Mouse (Mus musculus) embryonic facial prominence, embryonic 15.5 days (tissue): ENCODE results near the gene Umad1. TPM values are rescaled to one million over a fixed set of nuclear protein-coding genes. Genes with fewer than 3 reads are reported as not detected.
"Not testable (repeated sequence)": the region's sequence is repeated elsewhere in the genome, so short reads cannot be mapped to it uniquely, and the experiment has no call there.

Source experiments
- ATAC-seq: fragments of 200-750 bp; cut with Nextera tagmentation; 2 replicates; pipeline ENCODE4 v1.8.0; 2017; ENCODE audit warnings: low read depth, moderate TSS enrichment; ENCODE audit not compliant: insufficient number of reproducible peaks, low FRiP score, low TSS enrichment
- H3K27ac ChIP-seq: fragments of 300-500 bp; sonication (generic); replicated peaks from 2 replicates; pipeline ENCODE4 v1.5.1; 2015; ENCODE audit warnings: mild to moderate bottlenecking, inconsistent platforms
- H3K27me3 ChIP-seq: fragments of 300-500 bp; sonication (generic); 2 replicates; pipeline ENCODE4 v1.6.1; 2015; ENCODE audit warnings: inconsistent platforms
- H3K36me3 ChIP-seq: fragments of 300-500 bp; sonication (generic); 2 replicates; pipeline ENCODE4 v1.6.1; 2015; ENCODE audit warnings: mild to moderate bottlenecking, inconsistent platforms
- H3K4me1 ChIP-seq: fragments of 300-500 bp; sonication (generic); 2 replicates; pipeline ENCODE4 v1.6.1; 2015; ENCODE audit warnings: inconsistent platforms
- H3K4me2 ChIP-seq: fragments of 300-500 bp; sonication (generic); replicated peaks from 2 replicates; pipeline ENCODE4 v1.6.1; 2015; ENCODE audit warnings: mild to moderate bottlenecking, inconsistent platforms
- H3K4me3 ChIP-seq: fragments of 300-500 bp; sonication (generic); replicated peaks from 2 replicates; pipeline ENCODE4 v1.5.1; 2015; ENCODE audit warnings: mild to moderate bottlenecking, inconsistent platforms
- H3K9ac ChIP-seq: fragments of 300-500 bp; sonication (generic); 2 replicates; pipeline ENCODE4 v1.6.1; 2015; ENCODE audit warnings: inconsistent platforms
- H3K9me3 ChIP-seq: fragments of 300-500 bp; sonication (generic); replicated peaks from 2 replicates; pipeline ENCODE4 v1.6.1; 2016; ENCODE audit warnings: inconsistent platforms
- WGBS: fragments of 180-500 bp; shearing (Covaris S2); methylation state at CpG from one replicate; pipeline ENCODE4 v1.1.7; 2015; 5-methylcytosine and 5-hydroxymethylcytosine counted together
- polyA plus RNA-seq: library from polyadenylated mRNA; unstranded; fragments of >200 nt; fragmentation: Nextera tagmentation; extraction: Ambion mirVana; gene quantifications from 2 replicates; pipeline ENCODE4 v1.2.1, GENCODE M21; 2015

The Umad1 gene
- polyA plus RNA-seq, 1 experiment from 2014 or later, result 18.2 TPM

- WGBS, result 97% methylated on average over 2 of the region's 2 CpGs
Observed at GRCm38 (mm10) chr6:8319591-8319990, 60.5 kb downstream of the Umad1 start.

GRCm38 (mm10) chr6:8331496-8331895 is 72.4 kb downstream of the Umad1 start:
- H3K27ac ChIP-seq, H3K4me3 ChIP-seq, H3K4me1 ChIP-seq, H3K27me3 ChIP-seq, H3K9ac ChIP-seq, H3K9me3 ChIP-seq, H3K36me3 ChIP-seq, ATAC-seq, H3K4me2 ChIP-seq: not testable (repeated sequence)
- 95% methylated on average over 3 of the region's 3 CpGs for WGBS

More at GRCm38 (mm10) chr6:8319591-8319990, 60.5 kb downstream of the Umad1 start:
- no peak overlapping the region for H3K9ac ChIP-seq
- no peak for ATAC-seq
- no peak overlapping the region for H3K4me3 ChIP-seq
- H3K36me3 ChIP-seq, result no peaks in the 10 kb centered on the region
- no peak overlapping the region for H3K4me2 ChIP-seq
- no peaks in the 10 kb centered on the region for H3K9me3 ChIP-seq
- H3K27me3 ChIP-seq, result no peaks in the 10 kb centered on the region
- no peak overlapping the region for H3K27ac ChIP-seq
- no peaks in the 10 kb centered on the region for H3K4me1 ChIP-seq

GRCm38 (mm10) chr6:8333380-8333779 is 74.3 kb downstream of the Umad1 start:
- 93% methylated on average over 1 of the region's 1 CpGs for WGBS

GRCm38 (mm10) chr6:8336487-8337390 is 77.7 kb downstream of the Umad1 start:
- no peak for ATAC-seq
- Histone ChIP-seq H3K4me1 (no peaks in the 10 kb centered on the region), H3K4me2 (no peak overlapping the region), H3K27ac (no peak overlapping the region), H3K36me3 (no peaks in the 10 kb centered on the region), H3K9ac (no peak overlapping the region), H3K4me3 (no peak overlapping the region), H3K27me3 (no peaks in the 10 kb centered on the region), H3K9me3 (no peaks in the 10 kb centered on the region)
- 80% methylated on average over 9 of the region's 9 CpGs for WGBS

More at GRCm38 (mm10) chr6:8333380-8333779, 74.3 kb downstream of the Umad1 start:
- H3K27ac ChIP-seq, result no peak overlapping the region
- no peak overlapping the region for H3K4me2 ChIP-seq
- no peak overlapping the region for H3K4me3 ChIP-seq
- H3K36me3 ChIP-seq, result no peaks in the 10 kb centered on the region
- H3K9ac ChIP-seq, result no peak overlapping the region
- H3K4me1 ChIP-seq, result no peaks in the 10 kb centered on the region
- H3K9me3 ChIP-seq, result no peaks in the 10 kb centered on the region
- ATAC-seq, result no peak
- no peaks in the 10 kb centered on the region for H3K27me3 ChIP-seq

GRCm38 (mm10) chr6:8339453-8339852 is 80.4 kb downstream of the Umad1 start:
- no peaks in the 10 kb centered on the region for H3K4me1 ChIP-seq

GRCm38 (mm10) chr6:8343271-8343670 is 84.2 kb downstream of the Umad1 start:
- 92% methylated on average over 4 of the region's 4 CpGs for WGBS
- Histone ChIP-seq H3K9ac (no peak overlapping the region), H3K4me1 (0 out of 2 replicates have a peak, but pooled peaks cover 2% of the 10 kb centered on the region), H3K36me3 (no peaks in the 10 kb centered on the region), H3K27ac (no peak overlapping the region), H3K27me3 (no peaks in the 10 kb centered on the region), H3K9me3 (no peaks in the 10 kb centered on the region), H3K4me2 (no peak overlapping the region), H3K4me3 (no peak overlapping the region)
- no peak for ATAC-seq

More at GRCm38 (mm10) chr6:8339453-8339852, 80.4 kb downstream of the Umad1 start:
- Histone ChIP-seq H3K9ac (no peak overlapping the region), H3K27me3 (no peaks in the 10 kb centered on the region), H3K9me3 (no peaks in the 10 kb centered on the region), H3K4me3 (no peak overlapping the region), H3K4me2 (no peak overlapping the region), H3K36me3 (no peaks in the 10 kb centered on the region), H3K27ac (no peak overlapping the region)
- 89% methylated on average over 6 of the region's 6 CpGs for WGBS
- no peak for ATAC-seq

GRCm38 (mm10) chr6:8345219-8345856 is 86.2 kb downstream of the Umad1 start:
- H3K9me3 ChIP-seq, result no peaks in the 10 kb centered on the region
- no peaks in the 10 kb centered on the region for H3K36me3 ChIP-seq
- H3K27me3 ChIP-seq, result no peaks in the 10 kb centered on the region
- WGBS, result 66% methylated on average over 5 of the region's 5 CpGs
- H3K4me2 ChIP-seq, result no peak overlapping the region
- H3K9ac ChIP-seq, result no peak overlapping the region
- no peak overlapping the region for H3K27ac ChIP-seq
- ATAC-seq, result no peak
- no peak overlapping the region for H3K4me3 ChIP-seq
- peaks cover 11% of the 10 kb centered on the region for H3K4me1 ChIP-seq

- no peak overlapping the region for H3K27ac ChIP-seq
- no peaks in the 10 kb centered on the region for H3K36me3 ChIP-seq
- no peaks in the 10 kb centered on the region for H3K27me3 ChIP-seq
- H3K4me3 ChIP-seq, result no peak overlapping the region
- WGBS, result 89% methylated on average over 2 of the region's 2 CpGs
- no peaks in the 10 kb centered on the region for H3K9me3 ChIP-seq
- H3K4me2 ChIP-seq, result no peak overlapping the region
- no peak for ATAC-seq
- H3K9ac ChIP-seq, result no peak overlapping the region
- H3K4me1 ChIP-seq, result peaks cover 11% of the 10 kb centered on the region
Observed at GRCm38 (mm10) chr6:8347154-8347553, 88.1 kb downstream of the Umad1 start.

GRCm38 (mm10) chr6:8348344-8348743 is 89.3 kb downstream of the Umad1 start:
- no peaks in the 10 kb centered on the region for H3K36me3 ChIP-seq
- no peak overlapping the region for H3K4me3 ChIP-seq
- WGBS, result 82% methylated on average over 1 of the region's 1 CpGs
- no peak for ATAC-seq
- peaks cover 19% of the 10 kb centered on the region for H3K4me1 ChIP-seq
- no peaks in the 10 kb centered on the region for H3K27me3 ChIP-seq
- no peak overlapping the region for H3K4me2 ChIP-seq
- no peak overlapping the region for H3K9ac ChIP-seq
- no peaks in the 10 kb centered on the region for H3K9me3 ChIP-seq
- H3K27ac ChIP-seq, result no peak overlapping the region

- Histone ChIP-seq H3K27me3 (no peaks in the 10 kb centered on the region), H3K4me3 (no peak overlapping the region), H3K4me1 (peaks cover 23% of the 10 kb centered on the region), H3K9me3 (no peaks in the 10 kb centered on the region), H3K36me3 (no peaks in the 10 kb centered on the region), H3K27ac (no peak overlapping the region), H3K9ac (no peak overlapping the region), H3K4me2 (no peak overlapping the region)
- 76% methylated on average over 2 of the region's 2 CpGs for WGBS
- no peak for ATAC-seq
Observed at GRCm38 (mm10) chr6:8349060-8349670, 90.1 kb downstream of the Umad1 start.

GRCm38 (mm10) chr6:8351507-8351906 is 92.4 kb downstream of the Umad1 start:
- no peak overlapping the region for H3K27ac ChIP-seq
- no peaks in the 10 kb centered on the region for H3K27me3 ChIP-seq
- H3K4me2 ChIP-seq, result no peak overlapping the region
- no peak overlapping the region for H3K9ac ChIP-seq
- no peak for ATAC-seq
- H3K4me1 ChIP-seq, result peaks cover 20% of the 10 kb centered on the region
- H3K36me3 ChIP-seq, result no peaks in the 10 kb centered on the region
- no peaks in the 10 kb centered on the region for H3K9me3 ChIP-seq
- 77% methylated on average over 2 of the region's 2 CpGs for WGBS
- no peak overlapping the region for H3K4me3 ChIP-seq
